In the genomic region with DNA sequence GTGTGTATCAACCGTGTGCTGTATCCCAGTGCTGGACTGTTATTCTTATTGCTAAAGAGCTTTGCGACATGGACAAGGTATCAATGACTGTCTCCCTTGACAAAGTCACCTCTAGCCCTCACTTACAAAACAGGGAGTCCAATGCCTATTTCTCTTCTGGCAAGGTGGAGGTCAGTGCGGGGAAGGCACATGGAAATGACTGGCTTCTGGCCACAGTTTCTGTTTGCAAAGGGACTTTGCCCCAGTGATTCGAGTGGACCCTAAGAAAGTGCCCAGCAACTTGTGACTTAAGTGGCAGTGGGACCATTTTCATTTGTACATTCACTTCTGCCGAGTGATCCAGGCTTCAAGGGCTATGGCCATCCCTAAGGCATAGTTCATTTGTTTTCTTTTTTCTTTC, we compare ENCODE assay signal across 18 mouse cellular contexts. TPM values are rescaled to one million over a fixed set of nuclear protein-coding genes. Genes with fewer than 3 reads are reported as not detected.
DNase-seq lines count a peak whose midpoint lies in the region; ATAC-seq lines count a peak whose summit lies in the region.
"Had no signal": no experiment of that assay in that cellular context is flagged by ENCODE, and none has a peak within 500 bp of the region (broad histone marks: within the 10 kb centered on the region; RNA-seq: fewer than 3 reads in every experiment).

No protein-coding gene starts in this region.

- no peaks in the 10 kb centered on the region for H3K9me3 ChIP-seq in heart, embryonic 11.5 days (replicated peaks; ENCODE audit: control insufficient read depth, low read length)
- H3K9me3 ChIP-seq in liver, embryonic 12.5 days (replicated peaks), result no peaks in the 10 kb centered on the region
- H3K9me3 ChIP-seq in embryonic facial prominence, embryonic 10.5 days, result no peaks in the 10 kb centered on the region
- H3K9me3 ChIP-seq: embryonic facial prominence, embryonic 12.5 days; hindbrain, embryonic 10.5 days; liver, embryonic 15.5 days had no signal

- H3K4me3 ChIP-seq in heart, embryonic 11.5 days (ENCODE audit: low read depth, low read length), result no peak overlapping the region
- H3K4me3 ChIP-seq in liver, embryonic 12.5 days, result no peak overlapping the region
- no peak overlapping the region for H3K4me3 ChIP-seq in embryonic facial prominence, embryonic 10.5 days
- H3K4me3 ChIP-seq: embryonic facial prominence, embryonic 12.5 days; liver, embryonic 15.5 days had no signal

- no peak for DNase-seq in heart, adult 9 months (ENCODE audit: low spot score in 2 of 2)
- no peak for DNase-seq in liver
- DNase-seq in embryonic facial prominence, embryonic 10.5 days (ENCODE audit: low spot score), result no peak
- DNase-seq in kidney, postnatal 10 days, result peak; percentile 28
- DNase-seq in thymus, postnatal 36 days, result no peak
- DNase-seq in gastrocnemius, postnatal 25 days, result no peak
- DNase-seq: B cell, adult 2 months; cerebellum, adult 8-10 months; forebrain, postnatal 0 days; gastrocnemius, postnatal 14 days; left cerebral cortex, postnatal 4 days; right cerebral cortex, adult 18-20 months had no signal

- 0 out of 2 replicates have a peak overlapping the region, but pooled peaks have one; percentile 10 for H3K9ac ChIP-seq in heart, embryonic 11.5 days (ENCODE audit: low read depth, low read length)
- H3K9ac ChIP-seq in liver, embryonic 12.5 days, result no peak overlapping the region
- H3K9ac ChIP-seq: forebrain, postnatal 0 days; liver, embryonic 15.5 days had no signal

- no peak for ATAC-seq in heart, embryonic 11.5 days (replicated peaks; ENCODE audit: insufficient number of reproducible peaks, low FRiP score, low TSS enrichment)
- no peak for ATAC-seq in liver, embryonic 12.5 days
- ATAC-seq: forebrain, postnatal 0 days; midbrain, embryonic 16.5 days had no signal

- H3K27ac ChIP-seq in heart, embryonic 11.5 days (ENCODE audit: low read depth, low read length), result no peak overlapping the region
- peak overlapping the region; percentile 22; the same call in 1 of the 2 replicates for H3K27ac ChIP-seq in liver, embryonic 12.5 days
- H3K27ac ChIP-seq in embryonic facial prominence, embryonic 10.5 days (replicated peaks), result peak overlapping the region; percentile 100; the same call in 1 of the 2 replicates
- H3K27ac ChIP-seq: liver, embryonic 15.5 days had no signal

- peaks cover 76% of the 10 kb centered on the region for H3K4me1 ChIP-seq in heart, embryonic 11.5 days (ENCODE audit: control insufficient read depth, insufficient read depth, low read length)
- H3K4me1 ChIP-seq in liver, embryonic 12.5 days, result peaks cover 88% of the 10 kb centered on the region
- peaks cover 89% of the 10 kb centered on the region for H3K4me1 ChIP-seq in embryonic facial prominence, embryonic 10.5 days

- WGBS in heart, embryonic 11.5 days (ENCODE audit: insufficient replicate concordance), result 63% methylated on average over 5 of the region's 5 CpGs
- 68% methylated on average over 5 of the region's 5 CpGs for whole genome bisulfite sequencing in liver, embryonic 12.5 days (ENCODE audit: insufficient replicate concordance)
- 74% methylated on average over 5 of the region's 5 CpGs for WGBS in embryonic facial prominence, embryonic 10.5 days

- H3K36me3 ChIP-seq in heart, embryonic 11.5 days (ENCODE audit: control insufficient read depth, insufficient read depth, low read length), result no peaks in the 10 kb centered on the region
- H3K36me3 ChIP-seq in liver, embryonic 12.5 days, result no peaks in the 10 kb centered on the region
- H3K36me3 ChIP-seq in embryonic facial prominence, embryonic 10.5 days (replicated peaks), result 0 out of 2 replicates have a peak, but pooled peaks cover 3% of the 10 kb centered on the region
- H3K36me3 ChIP-seq: embryonic facial prominence, embryonic 12.5 days; hindbrain, embryonic 10.5 days; liver, embryonic 15.5 days had no signal

- H3K27me3 ChIP-seq in heart, embryonic 11.5 days (ENCODE audit: control insufficient read depth, insufficient read depth, low read length), result no peaks in the 10 kb centered on the region
- H3K27me3 ChIP-seq in liver, embryonic 12.5 days (replicated peaks), result no peaks in the 10 kb centered on the region
- H3K27me3 ChIP-seq in embryonic facial prominence, embryonic 10.5 days (replicated peaks; ENCODE audit: low read depth, poor library complexity, severe bottlenecking), result no peaks in the 10 kb centered on the region
- H3K27me3 ChIP-seq: embryonic facial prominence, embryonic 12.5 days; liver, embryonic 15.5 days had no signal

- no peak overlapping the region for H3K4me2 ChIP-seq in heart, embryonic 11.5 days
- H3K4me2 ChIP-seq in liver, embryonic 12.5 days, result no peak overlapping the region
- H3K4me2 ChIP-seq: liver, embryonic 15.5 days had no signal

RNA-seq across cellular contexts. Expression of gene Rai1, which starts 5.6 kb away (rescaled TPM):
- 20.5 and 24.4 TPM in 2 replicates for polyA plus RNA-seq in heart, embryonic 11.5 days (2014; fragmentation: Nextera tagmentation; extraction: Ambion mirVana)
- 11.3 and 11.6 TPM in 2 replicates for polyA plus RNA-seq in liver, embryonic 12.5 days (2016; fragmentation: Nextera tagmentation; extraction: Ambion mirVana)
- polyA plus RNA-seq in embryonic facial prominence, embryonic 10.5 days (2016; fragmentation: Nextera tagmentation; extraction: Ambion mirVana), result 31.0 and 33.8 TPM in 2 replicates
- total RNA-seq in gastrocnemius, postnatal 25 days (2021), result 10 to 100 TPM; 17.3 to 21.6 TPM
